9 mouse cellular contexts compared by ENCODE assay signal in the genomic region with DNA sequence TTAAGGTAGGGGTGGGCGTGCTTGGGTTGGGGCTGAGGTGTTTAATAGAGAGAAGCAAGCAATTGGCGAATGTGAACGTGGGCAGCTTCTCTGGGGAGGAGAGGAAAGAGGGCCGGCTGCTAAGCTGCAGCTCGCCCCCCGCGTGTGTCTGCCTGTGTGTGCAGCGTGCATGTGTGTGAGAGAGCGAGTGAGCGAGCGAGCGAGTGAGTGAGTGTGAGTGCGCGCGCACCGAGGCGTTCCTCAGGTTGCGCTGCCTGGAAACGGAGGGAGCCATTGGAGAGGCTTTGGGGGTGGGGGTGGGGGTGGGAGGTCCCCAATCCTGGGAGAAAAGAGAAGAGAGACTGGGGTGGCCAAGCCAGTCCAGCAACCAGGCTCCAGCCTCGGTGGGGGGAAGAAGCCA.
DNase-seq lines count a peak whose midpoint lies in the region; ATAC-seq and TF ChIP-seq lines count a peak whose summit lies in the region.
"Had no signal": no experiment of that assay in that cellular context is flagged by ENCODE, and none has a peak within 500 bp of the region (broad histone marks: within the 10 kb centered on the region; RNA-seq: fewer than 3 reads in every experiment).

No protein-coding gene starts in this region.

- no peak overlapping the region; the same call in 1 of the 2 replicates for H3K27ac ChIP-seq in ES-E14 (ENCODE audit: insufficient read depth, low read depth, low read length, poor library complexity, severe bottlenecking)
- H3K27ac ChIP-seq in forebrain, postnatal 0 days (ENCODE audit: low read depth, low read length), result peak overlapping the region; percentile 80

- intact Hi-C loops in left cerebral cortex, postnatal 25 days (cut with DNase I), result loop anchor here (5.0 kb wide), 3 partner anchors 134 to 404 kb away; no protein-coding TSS in a partner anchor

- H3K4me3 ChIP-seq in ES-E14 (ENCODE audit: insufficient read depth in 1 of 2, low read depth in 1 of 2, low read length in 2 of 2, poor library complexity in 1 of 2, severe bottlenecking in 1 of 2), result peak overlapping the region; percentile 65 to 66
- H3K4me3 ChIP-seq in forebrain, postnatal 0 days (ENCODE audit: low read depth, low read length), result peak overlapping the region; percentile 61
- H3K4me3 ChIP-seq: erythroblast, embryonic 14.5 days had no signal

- no peaks in the 10 kb centered on the region for H3K36me3 ChIP-seq in ES-E14 (ENCODE audit: control insufficient read depth, insufficient read depth, low read length, poor library complexity, severe bottlenecking)
- H3K36me3 ChIP-seq in forebrain, postnatal 0 days (ENCODE audit: insufficient read depth), result no peaks in the 10 kb centered on the region

- DNase-seq in cerebellum, postnatal 25 days, result peak; percentile 33 to 63
- no peak for DNase-seq in cerebellum, postnatal 4 days (ENCODE audit: low spot score in 2 of 2)
- DNase-seq in ES-E14 (ENCODE audit: low read depth, low spot score), result no peak
- DNase-seq in forebrain, postnatal 0 days, result peak; percentile 87
- DNase-seq in left cerebral cortex, postnatal 25 days (ENCODE audit: low spot score in 2 of 2), result peak; percentile 61 to 69
- DNase-seq in right cerebral cortex, postnatal 10 days (ENCODE audit: low spot score in 2 of 2), result peak; percentile 88 to 89
- no peak for DNase-seq in ovary, postnatal 10 days (ENCODE audit: low spot score)

- ATAC-seq in forebrain, postnatal 0 days, result peak; percentile 79
- ATAC-seq in megakaryocyte-erythroid progenitor cell, adult 5-6 weeks (replicated peaks; ENCODE audit: low FRiP score, low TSS enrichment, poor library complexity, severe bottlenecking), result no peak

- WGBS in forebrain, postnatal 0 days, result 4% methylated on average over 20 of the region's 20 CpGs

- no peaks in the 10 kb centered on the region for H3K9me3 ChIP-seq in ES-E14 (ENCODE audit: control insufficient read depth, insufficient read depth, low read depth, low read length)
- no peaks in the 10 kb centered on the region for H3K9me3 ChIP-seq in forebrain, postnatal 0 days (ENCODE audit: low read length)

- peak overlapping the region; percentile 1; the same call in 1 of the 2 replicates for H3K9ac ChIP-seq in ES-E14 (ENCODE audit: insufficient read depth, low read depth, low read length, poor library complexity, severe bottlenecking)
- peak overlapping the region; percentile 80 for H3K9ac ChIP-seq in forebrain, postnatal 0 days

- 0 out of 2 replicates have a peak, but pooled peaks have one; percentile 3 for TF ChIP-seq CTCF in forebrain, postnatal 0 days (IDR thresholded peaks at IDR 0.05; ENCODE audit: low read depth)

- H3K4me2 ChIP-seq in forebrain, postnatal 0 days (ENCODE audit: low read depth), result peak overlapping the region; percentile 78

- H3K4me1 ChIP-seq in ES-E14 (ENCODE audit: control insufficient read depth in 2 of 2, insufficient read depth in 2 of 2, low read length in 2 of 2, poor library complexity in 1 of 2), result peaks cover 0 to 4% of the 10 kb centered on the region in 2 experiments; a peak in 1 of 4 replicates
- H3K4me1 ChIP-seq in forebrain, postnatal 0 days (ENCODE audit: insufficient read depth), result peaks cover 3% of the 10 kb centered on the region; the same call in 1 of the 2 replicates

- no peaks in the 10 kb centered on the region for H3K27me3 ChIP-seq in forebrain, postnatal 0 days (ENCODE audit: insufficient read depth, low read length)

- in situ Hi-C loops in ES-E14 (cut with MboI; ENCODE audit: low sequenced_read_pairs in 2 of 2, unreplicated experiment in 2 of 2), result no loop called here

TF ChIP-seq in ES-E14, 5 proteins besides CTCF, POLR2A, EP300 and RAD21:
- TF ChIP-seq ZC3H11A (IDR thresholded peaks at IDR 0.05; ENCODE audit: borderline replicate concordance, low read depth, low read length) (no peak), HCFC1 (IDR thresholded peaks at IDR 0.05; ENCODE audit: borderline replicate concordance, insufficient read depth, low read length) (no peak), ZNF384 (IDR thresholded peaks at IDR 0.05; ENCODE audit: low read depth, low read length) (no peak), CHD2 (IDR thresholded peaks at IDR 0.05; ENCODE audit: low read depth, low read length) (no peak)

Comparison
In these comparisons a context has a peak if more than half of its experiments do, and no peak if none do; other contexts are left out.
1. DNase-seq: peak in cerebellum, postnatal 25 days (2 of 2), forebrain, postnatal 0 days (single experiment), left cerebral cortex, postnatal 25 days (2 of 2) and right cerebral cortex, postnatal 10 days (2 of 2); none in cerebellum, postnatal 4 days (0 of 2), ES-E14 (single experiment) and ovary, postnatal 10 days (single experiment).